Mouse (Mus musculus) CH12.LX (cell line): ENCODE data around the gene Slc44a5. TPM values are rescaled to one million over a fixed set of nuclear protein-coding genes. Genes with fewer than 3 reads are reported as not detected.

Source experiments
- DNase-seq: peaks from one replicate; pipeline ENCODE4 v3.0.0-alpha.2; 2013; ENCODE audit errors: extremely low read depth
- H3K27ac ChIP-seq: 2 replicates; pipeline ENCODE4 v1.5.1; 2012; ENCODE audit warnings: low read depth, mild to moderate bottlenecking, control low read depth, moderate library complexity; ENCODE audit not compliant: insufficient read depth
- H3K27me3 ChIP-seq: replicated peaks from 2 replicates; pipeline ENCODE3; 2012; ENCODE audit warnings: inconsistent platforms
- H3K36me3 ChIP-seq, 2 experiments: replicated peaks in 1 of 2; 2 replicates each; pipeline versions ENCODE3 to v1.6.1; 2012; ENCODE audit warnings: inconsistent platforms in 1 of 2, low read length in 1 of 2, mild to moderate bottlenecking in 1 of 2, mixed read lengths in 1 of 2, moderate library complexity in 1 of 2; ENCODE audit not compliant: control insufficient read depth in 1 of 2, insufficient read depth in 1 of 2
- H3K4me1 ChIP-seq, 2 experiments: 2 replicates each; pipeline ENCODE4 v1.6.1; 2012; ENCODE audit warnings: inconsistent platforms in 1 of 2, moderate library complexity in 1 of 2; ENCODE audit not compliant: insufficient read depth in 2 of 2, control insufficient read depth in 1 of 2
- H3K4me2 ChIP-seq: 2 replicates; pipeline ENCODE4 v1.6.1; 2012; ENCODE audit warnings: low read depth, mild to moderate bottlenecking, control low read depth; ENCODE audit not compliant: poor library complexity, insufficient read depth, severe bottlenecking
- H3K4me3 ChIP-seq, 3 experiments: fragments of 150-350 bp in 1 of 3; sonication (generic) in 1 of 3; replicated peaks in 1 of 3; 2 replicates each; pipeline versions ENCODE3 to v1.5.1; 2011 to 2012; ENCODE audit warnings: low read depth in 2 of 3, low read length in 2 of 3, mild to moderate bottlenecking in 2 of 3, moderate library complexity in 2 of 3, control low read depth in 1 of 3, improper control_type of control experiment in 1 of 3, inconsistent platforms in 1 of 3, mixed read lengths in 1 of 3; ENCODE audit not compliant: poor library complexity in 1 of 3
- H3K79me2 ChIP-seq: replicated peaks from 2 replicates; pipeline ENCODE4 v1.6.1; 2012; ENCODE audit warnings: mild to moderate bottlenecking, moderate library complexity; ENCODE audit not compliant: control insufficient read depth, poor library complexity, insufficient read depth, severe bottlenecking; ENCODE audit errors: extremely low read depth
- H3K9ac ChIP-seq: 2 replicates; pipeline ENCODE4 v1.6.1; 2012; ENCODE audit warnings: low read depth, mild to moderate bottlenecking, control low read depth, moderate library complexity; ENCODE audit not compliant: insufficient read depth
- H3K9me3 ChIP-seq: replicated peaks from 2 replicates; pipeline ENCODE3; 2012; ENCODE audit warnings: low read length, inconsistent platforms, mixed read lengths
- BHLHE40 ChIP-seq: IDR thresholded peaks from 2 replicates; pipeline ENCODE4 v1.6.1; 2011; ENCODE audit warnings: mild to moderate bottlenecking, low read depth, low read length, improper control_type of control experiment
- CTCF ChIP-seq, 2 experiments: IDR thresholded peaks in 1 of 2; conservative IDR thresholded peaks in 1 of 2; 2 replicates each; pipeline ENCODE4 v1.5.1; 2011 to 2012; ENCODE audit warnings: low read depth in 2 of 2, low read length in 2 of 2, improper control_type of control experiment in 1 of 2, inconsistent platforms in 1 of 2, mild to moderate bottlenecking in 1 of 2, moderate library complexity in 1 of 2
- E2F4 ChIP-seq: IDR thresholded peaks from 2 replicates; pipeline ENCODE4 v1.6.1; 2011; ENCODE audit warnings: low read depth, low read length, improper control_type of control experiment; ENCODE audit not compliant: insufficient replicate concordance
- ELF1 ChIP-seq: IDR thresholded peaks from 2 replicates; pipeline ENCODE4 v1.6.1; 2014; ENCODE audit warnings: low read depth, mild to moderate bottlenecking, inconsistent platforms, low read length, improper control_type of control experiment
- ETS1 ChIP-seq: conservative IDR thresholded peaks from 2 replicates; pipeline ENCODE4 v1.6.1; 2012; ENCODE audit warnings: low read depth, mild to moderate bottlenecking, inconsistent platforms, low read length, improper control_type of control experiment, moderate library complexity
- GABPA ChIP-seq: IDR thresholded peaks from 2 replicates; pipeline ENCODE4 v1.6.1; 2012; ENCODE audit warnings: low read depth, low read length, improper control_type of control experiment, inconsistent platforms; ENCODE audit not compliant: insufficient replicate concordance
- HCFC1 ChIP-seq: IDR thresholded peaks from 2 replicates; pipeline ENCODE4 v1.6.1; 2012; ENCODE audit warnings: low read depth, mild to moderate bottlenecking, inconsistent platforms, low read length, improper control_type of control experiment
- IRF4 ChIP-seq: IDR thresholded peaks from 2 replicates; pipeline ENCODE4 v1.6.1; 2014; ENCODE audit warnings: low read depth, mild to moderate bottlenecking, inconsistent platforms, low read length, improper control_type of control experiment
- JUN ChIP-seq: IDR thresholded peaks from 2 replicates; pipeline ENCODE4 v1.6.1; 2011; ENCODE audit warnings: low read depth, mild to moderate bottlenecking, low read length, improper control_type of control experiment, moderate library complexity; ENCODE audit not compliant: insufficient read depth
- JUND ChIP-seq: conservative IDR thresholded peaks from 2 replicates; pipeline ENCODE4 v1.6.1; 2011; ENCODE audit warnings: low read depth, low read length, improper control_type of control experiment
- KAT2A ChIP-seq: IDR thresholded peaks from 2 replicates; pipeline ENCODE4 v1.6.1; 2012; ENCODE audit warnings: low read length, improper control_type of control experiment, inconsistent platforms; ENCODE audit not compliant: insufficient replicate concordance
- MAFK ChIP-seq: IDR thresholded peaks from 2 replicates; pipeline ENCODE4 v1.6.1; 2011; ENCODE audit warnings: low read length, improper control_type of control experiment; ENCODE audit not compliant: insufficient replicate concordance
- MEF2A ChIP-seq: IDR thresholded peaks from 2 replicates; pipeline ENCODE4 v1.6.1; 2014; ENCODE audit warnings: low read depth, mild to moderate bottlenecking, inconsistent platforms, low read length, improper control_type of control experiment, borderline replicate concordance
- MXI1 ChIP-seq: IDR thresholded peaks from 2 replicates; pipeline ENCODE4 v1.6.1; 2011; ENCODE audit warnings: mild to moderate bottlenecking, low read depth, low read length, improper control_type of control experiment
- NELFE ChIP-seq: IDR thresholded peaks from 2 replicates; pipeline ENCODE4 v1.6.1; 2011; ENCODE audit warnings: low read depth, low read length, improper control_type of control experiment
- POLR2A ChIP-seq: IDR thresholded peaks from 2 replicates; pipeline ENCODE4 v1.6.1; 2011; ENCODE audit warnings: low read depth, mild to moderate bottlenecking, improper control_type of control experiment, low read length
- RAD21 ChIP-seq: IDR thresholded peaks from 2 replicates; pipeline ENCODE4 v1.6.1; 2011; ENCODE audit warnings: low read depth, mild to moderate bottlenecking, low read length, improper control_type of control experiment, moderate library complexity
- TCF12 ChIP-seq: IDR thresholded peaks from 2 replicates; pipeline ENCODE4 v1.6.1; 2014; ENCODE audit warnings: low read depth, mild to moderate bottlenecking, inconsistent platforms, low read length, improper control_type of control experiment
- UBTF ChIP-seq: IDR thresholded peaks from 2 replicates; pipeline ENCODE4 v1.6.1; 2012; ENCODE audit warnings: low read depth, mild to moderate bottlenecking, inconsistent platforms, low read length, improper control_type of control experiment, moderate library complexity
- USF2 ChIP-seq: conservative IDR thresholded peaks from 2 replicates; pipeline ENCODE4 v1.6.1; 2011; ENCODE audit warnings: low read depth, low read length, improper control_type of control experiment
- ZKSCAN1 ChIP-seq: IDR thresholded peaks from 2 replicates; pipeline ENCODE4 v1.6.1; 2012; ENCODE audit warnings: low read depth, inconsistent platforms, low read length, improper control_type of control experiment, borderline replicate concordance
- dilution Hi-C: fragments of 300-500 bp; cut with MboI; formaldehyde crosslinking; loops from 2 replicates; pipeline ENCODE4 v1.14.3; 2020; ENCODE audit warnings: low sequenced_read_pairs; ENCODE audit not compliant: extremely low pct_unique_long_range_greater_than_20kb, extremely low pct_ligation_motif_present
- in situ Hi-C: fragments of 300-500 bp; cut with MboI; formaldehyde crosslinking; loops from 3 replicates; pipeline ENCODE4 v1.14.3; 2019; ENCODE audit warnings: low sequenced_read_pairs, low pct_ligation_motif_present, low pct_unique_long_range_greater_than_20kb, mixed read lengths
- polyA plus RNA-seq: library from polyadenylated mRNA; unstranded; fragments of >175 nt; gene quantifications from 2 replicates; pipeline ENCODE4 v1.2.1, GENCODE M21; 2012; ENCODE audit warnings: low read depth; ENCODE audit not compliant: insufficient read length
- total RNA-seq, 2 experiments: library from RNA; depleted of rRNA; stranded (reverse); fragments of 300-350 nt in 1 of 2; fragments of >200 nt in 1 of 2; gene quantifications; 2 replicates each; pipeline ENCODE4 v1.2.3; 2012 to 2014

The Slc44a5 gene
- total and polyA plus RNA-seq, 3 experiments = not detected

DNA sequence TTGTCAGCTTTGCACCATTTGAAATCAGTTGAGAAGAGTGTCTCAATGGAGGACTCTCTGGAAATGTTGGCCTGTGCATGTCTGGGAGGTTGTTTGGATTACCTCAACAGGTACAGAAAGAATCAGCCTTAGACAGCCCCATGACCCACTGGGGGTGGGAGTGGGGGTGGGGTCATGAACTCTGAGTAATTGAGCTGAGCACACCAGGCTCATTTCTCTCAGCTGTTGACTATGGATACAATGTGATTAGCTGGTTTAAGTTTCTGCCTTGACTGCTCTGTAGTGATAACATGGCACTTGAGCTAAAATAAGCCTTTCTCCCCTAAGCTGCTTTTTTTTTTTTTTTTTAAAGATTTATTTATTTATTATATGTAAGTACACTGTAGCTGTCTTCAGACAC, 242.5 kb downstream of the Slc44a5 start:
- in situ Hi-C loops (no loop called here), dilution Hi-C loops (no loop called here)
- Histone ChIP-seq H3K9me3 (no peaks in the 10 kb centered on the region), H3K9ac (no peak overlapping the region), H3K4me2 (no peak overlapping the region), H3K79me2 (no peaks in the 10 kb centered on the region), H3K36me3 (no peaks in the 10 kb centered on the region), H3K4me1 (no peaks in the 10 kb centered on the region; a peak in 1 of 4 replicates), H3K27ac (no peak overlapping the region), H3K4me3 (no peak overlapping the region), H3K27me3 (no peaks in the 10 kb centered on the region)
- TF ChIP-seq E2F4 (no peak), TCF12 (no peak)
- DNase-seq = no peak

GRCm38 (mm10) chr3:154222141-154222591, 248.9 kb downstream of the Slc44a5 start:
- peaks cover 0 to 4% of the 10 kb centered on the region in 2 experiments; a peak in 2 of 4 replicates for H3K4me1 ChIP-seq
- peak overlapping the region; percentile 40; the same call in 1 of the 2 replicates for H3K4me2 ChIP-seq
- no peaks in the 10 kb centered on the region for H3K27me3 ChIP-seq
- no peaks in the 10 kb centered on the region for H3K79me2 ChIP-seq
- DNase-seq = no peak
- no peak overlapping the region for H3K9ac ChIP-seq
- no peak overlapping the region for H3K27ac ChIP-seq
- TF ChIP-seq JUND (no peak), USF2 (no peak), POLR2A (no peak), ZKSCAN1 (no peak), UBTF (no peak), GABPA (no peak), JUN (no peak), MAFK (no peak), ELF1 (no peak), CTCF (conservative IDR thresholded peaks at IDR 0.05 in 1 of 2, IDR thresholded peaks at IDR 0.05 in 1 of 2; ENCODE audit: low read depth in 2 of 2, low read length in 2 of 2) (no peak), KAT2A (no peak), BHLHE40 (no peak), MXI1 (no peak), RAD21 (no peak), ETS1 (no peak), IRF4 (no peak), NELFE (no peak), MEF2A (no peak), HCFC1 (no peak)
- TF ChIP-seq, all 38 proteins: peak for 0
- Histone ChIP-seq H3K36me3 (no peaks in the 10 kb centered on the region), H3K9me3 (no peaks in the 10 kb centered on the region), H3K4me3 (no peak overlapping the region)
- dilution Hi-C loops (no loop called here), in situ Hi-C loops (no loop called here)
